Mouse (Mus musculus) embryonic facial prominence, embryonic 13.5 days (tissue): ENCODE measurements around the gene Filip1l. TPM values are rescaled to one million over a fixed set of nuclear protein-coding genes. Genes with fewer than 3 reads are reported as not detected.
A peak's percentile ranks its signal among the peaks of the same experiment; 100 is the strongest.

Experiments
- ATAC-seq: fragments of 200-750 bp; cut with Nextera tagmentation; 2 replicates; pipeline ENCODE4 v1.8.0; 2017; ENCODE audit warnings: low read depth; ENCODE audit not compliant: insufficient number of reproducible peaks, insufficient read depth, low FRiP score, low TSS enrichment
- H3K27ac ChIP-seq: fragments of 300-500 bp; sonication (generic); 2 replicates; pipeline ENCODE4 v1.5.1; 2015; ENCODE audit warnings: moderate library complexity, mild to moderate bottlenecking, inconsistent platforms
- H3K27me3 ChIP-seq: fragments of 300-500 bp; sonication (generic); 2 replicates; pipeline ENCODE4 v1.6.1; 2015; ENCODE audit warnings: mild to moderate bottlenecking, inconsistent platforms
- H3K36me3 ChIP-seq: fragments of 300-500 bp; sonication (generic); 2 replicates; pipeline ENCODE4 v1.6.1; 2015; ENCODE audit warnings: mild to moderate bottlenecking, inconsistent platforms
- H3K4me1 ChIP-seq: fragments of 300-500 bp; sonication (generic); 2 replicates; pipeline ENCODE4 v1.6.1; 2015; ENCODE audit warnings: inconsistent platforms
- H3K4me2 ChIP-seq: fragments of 300-500 bp; sonication (generic); 2 replicates; pipeline ENCODE4 v1.6.1; 2015; ENCODE audit warnings: moderate library complexity, mild to moderate bottlenecking, inconsistent platforms
- H3K4me3 ChIP-seq: fragments of 300-500 bp; sonication (generic); 2 replicates; pipeline ENCODE4 v1.5.1; 2015; ENCODE audit warnings: mild to moderate bottlenecking, inconsistent platforms
- H3K9ac ChIP-seq: fragments of 300-500 bp; sonication (generic); 2 replicates; pipeline ENCODE4 v1.6.1; 2015; ENCODE audit warnings: mild to moderate bottlenecking, inconsistent platforms
- H3K9me3 ChIP-seq: fragments of 300-500 bp; sonication (generic); 2 replicates; pipeline ENCODE4 v1.6.1; 2016; ENCODE audit warnings: inconsistent platforms
- WGBS: fragments of 180-500 bp; shearing (Covaris S2); methylation state at CpG from one replicate; pipeline ENCODE4 v1.1.7; 2015; ENCODE audit warnings: mixed read lengths; 5-methylcytosine and 5-hydroxymethylcytosine counted together
- polyA plus RNA-seq: library from polyadenylated mRNA; unstranded; fragments of >200 nt; fragmentation: Nextera tagmentation; extraction: Ambion mirVana; gene quantifications from 2 replicates; pipeline ENCODE4 v1.2.1, GENCODE M21; 2015

Gene Filip1l
- polyA plus RNA-seq, 1 experiment from 2014 or later, result 24.0 TPM

GRCm38 (mm10) chr16:57356454-57356853 is 3.6 kb downstream of the Filip1l start:
- H3K4me3 ChIP-seq, result no peak overlapping the region
- no peaks in the 10 kb centered on the region for H3K9me3 ChIP-seq
- H3K27ac ChIP-seq, result no peak overlapping the region
- H3K4me1 ChIP-seq, result peaks cover 19% of the 10 kb centered on the region
- H3K9ac ChIP-seq, result no peak overlapping the region
- no peak overlapping the region for H3K4me2 ChIP-seq
- whole genome bisulfite sequencing, result 65% methylated on average over 6 of the region's 6 CpGs
- no peak for ATAC-seq
- H3K27me3 ChIP-seq, result no peaks in the 10 kb centered on the region
- no peaks in the 10 kb centered on the region for H3K36me3 ChIP-seq

- no peak for ATAC-seq
- WGBS, result 85% methylated on average over 6 of the region's 6 CpGs
Measured at GRCm38 (mm10) chr16:57357011-57357410, 4.1 kb downstream of the Filip1l start.

GRCm38 (mm10) chr16:57359251-57359650 is 6.4 kb downstream of the Filip1l start:
- Histone ChIP-seq H3K9me3 (no peaks in the 10 kb centered on the region), H3K4me3 (no peak overlapping the region), H3K9ac (no peak overlapping the region), H3K27ac (no peak overlapping the region), H3K4me1 (peaks cover 17% of the 10 kb centered on the region), H3K36me3 (no peaks in the 10 kb centered on the region), H3K27me3 (no peaks in the 10 kb centered on the region), H3K4me2 (no peak overlapping the region)
- WGBS, result 90% methylated on average over 10 of the region's 10 CpGs
- no peak for ATAC-seq

More at GRCm38 (mm10) chr16:57357011-57357410, 4.1 kb downstream of the Filip1l start:
- no peaks in the 10 kb centered on the region for H3K27me3 ChIP-seq
- H3K9me3 ChIP-seq, result no peaks in the 10 kb centered on the region
- H3K27ac ChIP-seq, result no peak overlapping the region
- no peaks in the 10 kb centered on the region for H3K36me3 ChIP-seq
- H3K4me2 ChIP-seq, result no peak overlapping the region
- peaks cover 19% of the 10 kb centered on the region for H3K4me1 ChIP-seq
- no peak overlapping the region for H3K4me3 ChIP-seq
- H3K9ac ChIP-seq, result no peak overlapping the region

GRCm38 (mm10) chr16:57360785-57361184 is 7.9 kb downstream of the Filip1l start:
- 89% methylated on average over 3 of the region's 3 CpGs for WGBS

GRCm38 (mm10) chr16:57362679-57363401 is 9.9 kb downstream of the Filip1l start:
- Histone ChIP-seq H3K4me2 (peak overlapping the region; percentile 48), H3K4me1 (peaks cover 24% of the 10 kb centered on the region), H3K9ac (peak overlapping the region; percentile 12; the same call in 1 of the 2 replicates), H3K9me3 (no peaks in the 10 kb centered on the region), H3K36me3 (no peaks in the 10 kb centered on the region), H3K27ac (no peak overlapping the region), H3K27me3 (no peaks in the 10 kb centered on the region), H3K4me3 (no peak overlapping the region)
- WGBS, result 34% methylated on average over 18 of the region's 18 CpGs
- ATAC-seq, result peak; percentile 74; the same call in 1 of the 2 replicates

More at GRCm38 (mm10) chr16:57360785-57361184, 7.9 kb downstream of the Filip1l start:
- peaks cover 12% of the 10 kb centered on the region for H3K4me1 ChIP-seq
- no peak overlapping the region for H3K9ac ChIP-seq
- no peak overlapping the region for H3K4me3 ChIP-seq
- no peaks in the 10 kb centered on the region for H3K36me3 ChIP-seq
- H3K27ac ChIP-seq, result no peak overlapping the region
- no peaks in the 10 kb centered on the region for H3K27me3 ChIP-seq
- ATAC-seq, result no peak
- no peaks in the 10 kb centered on the region for H3K9me3 ChIP-seq
- H3K4me2 ChIP-seq, result no peak overlapping the region

- H3K27ac ChIP-seq, result no peak overlapping the region
- no peaks in the 10 kb centered on the region for H3K27me3 ChIP-seq
- no peaks in the 10 kb centered on the region for H3K9me3 ChIP-seq
- H3K36me3 ChIP-seq, result no peaks in the 10 kb centered on the region
- H3K4me2 ChIP-seq, result no peak overlapping the region
- no peak overlapping the region for H3K9ac ChIP-seq
- ATAC-seq, result no peak
- peaks cover 27% of the 10 kb centered on the region for H3K4me1 ChIP-seq
- no peak overlapping the region for H3K4me3 ChIP-seq
- WGBS, result 86% methylated on average over 7 of the region's 7 CpGs
Measured at GRCm38 (mm10) chr16:57364498-57364897, 11.6 kb downstream of the Filip1l start.

- Histone ChIP-seq H3K36me3 (no peaks in the 10 kb centered on the region), H3K9me3 (no peaks in the 10 kb centered on the region), H3K27ac (no peak overlapping the region), H3K9ac (no peak overlapping the region), H3K4me3 (no peak overlapping the region), H3K4me1 (peaks cover 35% of the 10 kb centered on the region), H3K27me3 (no peaks in the 10 kb centered on the region), H3K4me2 (no peak overlapping the region)
- WGBS, result 54% methylated on average over 6 of the region's 6 CpGs
- no peak for ATAC-seq
Measured at GRCm38 (mm10) chr16:57366141-57366540, 13.2 kb downstream of the Filip1l start.

GRCm38 (mm10) chr16:57366941-57367694 is 14.2 kb downstream of the Filip1l start:
- no peaks in the 10 kb centered on the region for H3K27me3 ChIP-seq
- no peak overlapping the region for H3K4me3 ChIP-seq
- peak overlapping the region; percentile 73 for H3K27ac ChIP-seq
- peak overlapping the region; percentile 30 for H3K4me2 ChIP-seq
- no peaks in the 10 kb centered on the region for H3K9me3 ChIP-seq
- no peak overlapping the region for H3K9ac ChIP-seq
- peaks cover 35% of the 10 kb centered on the region for H3K4me1 ChIP-seq
- 34% methylated on average over 18 of the region's 18 CpGs for WGBS
- H3K36me3 ChIP-seq, result no peaks in the 10 kb centered on the region
- ATAC-seq, result no peak

- H3K36me3 ChIP-seq, result no peaks in the 10 kb centered on the region
- ATAC-seq, result no peak
- H3K4me2 ChIP-seq, result no peak overlapping the region
- H3K4me3 ChIP-seq, result no peak overlapping the region
- peaks cover 23% of the 10 kb centered on the region for H3K4me1 ChIP-seq
- no peak overlapping the region for H3K9ac ChIP-seq
- H3K9me3 ChIP-seq, result no peaks in the 10 kb centered on the region
- 63% methylated on average over 8 of the region's 8 CpGs for WGBS
- no peaks in the 10 kb centered on the region for H3K27me3 ChIP-seq
- H3K27ac ChIP-seq, result no peak overlapping the region
Measured at GRCm38 (mm10) chr16:57369846-57370496, 17.1 kb downstream of the Filip1l start.

GRCm38 (mm10) chr16:57372156-57372555 is 19.3 kb downstream of the Filip1l start:
- Histone ChIP-seq H3K27ac (no peak overlapping the region), H3K27me3 (no peaks in the 10 kb centered on the region), H3K9ac (no peak overlapping the region), H3K4me1 (peaks cover 21% of the 10 kb centered on the region), H3K9me3 (no peaks in the 10 kb centered on the region), H3K4me2 (no peak overlapping the region), H3K36me3 (no peaks in the 10 kb centered on the region), H3K4me3 (no peak overlapping the region)
- WGBS, result 83% methylated on average over 3 of the region's 3 CpGs
- no peak for ATAC-seq

GRCm38 (mm10) chr16:57375248-57375837 is 22.4 kb downstream of the Filip1l start:
- Histone ChIP-seq H3K27me3 (no peaks in the 10 kb centered on the region), H3K27ac (no peak overlapping the region), H3K4me1 (peaks cover 14% of the 10 kb centered on the region), H3K36me3 (no peaks in the 10 kb centered on the region), H3K9ac (no peak overlapping the region), H3K9me3 (no peaks in the 10 kb centered on the region), H3K4me2 (no peak overlapping the region), H3K4me3 (no peak overlapping the region)
- 46% methylated on average over 7 of the region's 7 CpGs for WGBS
- ATAC-seq, result no peak
